Mouse (Mus musculus) embryo, embryonic 11.5 days (tissue): ENCODE data around the gene Nop9.

ENCODE experiments used
- DNase-seq: peaks from one replicate; pipeline ENCODE4 v3.0.0-alpha.2; 2012; ENCODE audit warnings: low read depth, low spot score

Nop9 gene

GRCm38 (mm10) chr14:55769087-55769703 lies 23.7 kb downstream of the Nop9 start:
- DNase-seq: no peak

DNA sequence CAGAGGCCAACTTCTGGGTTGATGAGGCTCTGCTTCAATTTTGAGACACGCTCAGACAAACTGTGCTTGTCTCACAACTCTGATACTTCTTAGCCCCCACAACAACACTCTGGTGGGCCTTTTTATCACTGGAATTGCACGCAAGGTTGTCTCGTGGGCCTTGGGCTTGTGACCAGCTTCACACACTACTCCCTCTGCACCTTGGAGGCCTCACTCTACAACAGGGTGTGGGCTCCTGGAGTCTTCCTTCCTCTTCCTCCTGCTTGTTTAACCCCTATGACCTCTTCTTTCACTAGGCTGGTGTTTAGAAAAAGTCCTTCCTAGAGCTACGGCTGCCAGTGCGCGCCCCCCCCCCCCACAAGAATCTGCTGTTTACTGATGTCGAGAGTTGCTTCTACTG lies 31.2 kb downstream of the Nop9 start:
- no peak for DNase-seq

DNA sequence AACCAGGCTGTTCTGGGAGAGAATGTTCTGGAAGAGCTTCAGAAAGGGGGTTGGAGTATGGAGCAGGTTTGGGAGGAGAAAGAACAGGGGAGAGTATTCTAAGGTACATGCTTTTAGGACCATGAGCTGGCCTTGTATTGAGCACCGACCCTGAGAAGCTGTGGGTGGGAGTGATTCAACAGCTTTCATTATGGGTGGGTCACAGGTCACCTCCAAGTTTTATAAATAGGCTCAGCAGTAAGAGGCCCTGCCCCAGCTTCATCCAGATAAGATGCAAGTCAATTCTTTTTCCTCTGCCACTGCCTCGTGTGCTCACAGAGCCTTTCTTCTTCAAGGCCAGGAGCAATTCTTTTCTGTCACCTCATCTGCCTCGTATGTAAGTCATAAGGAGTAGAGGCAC lies 31.7 kb downstream of the Nop9 start:
- no peak for DNase-seq

DNA sequence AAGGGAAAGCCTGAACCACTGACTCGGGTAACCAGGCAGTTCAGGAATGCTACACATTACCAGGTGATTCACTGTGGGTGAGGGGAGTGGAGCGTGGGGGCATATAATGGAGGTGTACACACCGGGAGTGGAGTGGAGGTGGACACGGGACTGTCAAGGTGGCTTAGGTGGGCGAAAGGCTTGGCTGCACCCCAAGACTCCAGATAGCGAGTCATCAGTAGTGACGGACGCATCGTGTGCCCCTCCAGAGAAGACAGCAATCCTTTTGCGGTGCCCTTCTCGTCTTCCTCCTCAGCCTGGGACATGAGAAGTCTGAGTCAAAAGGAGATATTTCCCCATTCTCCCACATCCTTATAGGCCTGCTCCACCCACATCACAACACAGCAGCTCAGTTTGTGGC lies 32.3 kb downstream of the Nop9 start:
- no peak for DNase-seq

DNA sequence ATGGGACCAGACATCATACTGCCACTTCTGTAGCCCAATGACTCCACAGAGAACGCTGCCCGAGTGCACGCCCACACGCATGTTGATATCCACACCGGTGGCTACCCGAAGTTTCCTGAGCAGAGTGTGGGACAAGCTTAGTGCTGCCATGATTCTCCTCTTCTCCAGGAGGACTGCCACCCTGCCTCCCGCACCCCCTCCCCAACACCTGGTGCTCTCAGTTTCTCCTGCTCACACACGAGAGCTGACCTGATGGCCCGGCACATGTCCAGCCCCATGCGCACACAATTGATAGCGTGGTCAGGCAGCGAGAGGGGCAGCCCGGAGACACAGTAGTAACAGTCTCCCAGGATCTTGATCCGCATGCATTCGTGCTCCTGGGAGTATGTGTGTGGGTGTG lies 33.2 kb downstream of the Nop9 start:
- DNase-seq: no peak

DNA sequence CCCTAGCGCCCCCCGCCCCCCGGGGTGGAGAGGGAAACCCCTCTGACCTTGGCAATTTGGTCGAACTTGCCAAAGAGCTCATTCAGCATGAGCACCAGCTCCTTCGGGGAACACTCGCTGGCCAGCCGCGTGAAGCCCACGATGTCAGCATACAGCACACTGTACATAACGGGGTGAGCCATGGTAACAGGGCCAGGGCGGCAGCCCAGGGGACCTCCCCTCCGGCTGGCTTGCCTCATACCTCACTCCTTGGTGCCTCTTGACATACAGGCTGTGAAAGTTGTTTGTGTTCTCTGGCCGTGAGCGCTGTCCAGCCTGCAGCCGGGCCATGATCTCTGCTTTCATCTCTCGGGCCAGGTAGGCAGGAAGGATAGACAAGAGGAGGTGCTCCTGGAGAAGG lies 34.2 kb downstream of the Nop9 start:
- DNase-seq: no peak

DNA sequence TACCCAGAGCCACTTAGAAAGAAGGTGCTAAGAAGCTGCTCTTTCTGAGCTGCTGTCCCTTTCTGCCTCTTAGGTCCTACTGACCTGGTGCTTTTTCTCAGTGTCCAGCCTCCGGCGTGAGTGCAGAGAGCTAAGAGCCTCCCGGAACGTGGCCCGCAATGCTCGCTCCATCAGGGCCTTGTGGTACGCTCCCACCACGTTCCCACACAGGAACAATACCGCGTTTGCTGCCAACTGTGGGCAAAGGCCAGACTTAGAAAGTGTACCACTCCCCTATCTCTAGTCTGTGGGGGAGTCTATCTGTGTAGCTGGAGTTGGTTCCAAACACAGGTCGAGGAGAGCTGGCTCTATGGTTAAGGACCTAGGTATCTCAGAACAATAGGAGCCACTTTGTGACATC lies 35.2 kb downstream of the Nop9 start:
- no peak for DNase-seq

DNA sequence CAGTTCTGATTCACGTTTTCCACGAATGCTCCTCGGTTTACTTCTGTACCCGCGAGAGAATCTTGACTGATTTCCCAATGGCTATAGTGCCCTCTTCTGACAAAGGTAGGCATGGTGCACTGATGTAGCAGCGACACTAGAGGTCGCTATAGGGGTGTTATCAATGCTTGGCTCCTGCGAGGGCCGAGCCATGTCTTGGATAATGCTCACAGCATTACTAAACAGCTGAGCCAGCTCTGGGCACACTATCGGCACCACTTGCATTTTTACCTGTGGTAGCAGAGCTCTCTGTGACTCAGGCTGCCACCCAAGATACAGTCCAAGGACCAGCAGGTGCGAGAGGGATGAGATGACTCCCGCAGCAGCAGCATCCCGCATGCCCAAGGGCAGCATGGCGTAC lies 35.8 kb downstream of the Nop9 start:
- peak; percentile 69 for DNase-seq

GRCm38 (mm10) chr14:55782361-55782960 lies 37.0 kb downstream of the Nop9 start:
- DNase-seq: no peak

DNA sequence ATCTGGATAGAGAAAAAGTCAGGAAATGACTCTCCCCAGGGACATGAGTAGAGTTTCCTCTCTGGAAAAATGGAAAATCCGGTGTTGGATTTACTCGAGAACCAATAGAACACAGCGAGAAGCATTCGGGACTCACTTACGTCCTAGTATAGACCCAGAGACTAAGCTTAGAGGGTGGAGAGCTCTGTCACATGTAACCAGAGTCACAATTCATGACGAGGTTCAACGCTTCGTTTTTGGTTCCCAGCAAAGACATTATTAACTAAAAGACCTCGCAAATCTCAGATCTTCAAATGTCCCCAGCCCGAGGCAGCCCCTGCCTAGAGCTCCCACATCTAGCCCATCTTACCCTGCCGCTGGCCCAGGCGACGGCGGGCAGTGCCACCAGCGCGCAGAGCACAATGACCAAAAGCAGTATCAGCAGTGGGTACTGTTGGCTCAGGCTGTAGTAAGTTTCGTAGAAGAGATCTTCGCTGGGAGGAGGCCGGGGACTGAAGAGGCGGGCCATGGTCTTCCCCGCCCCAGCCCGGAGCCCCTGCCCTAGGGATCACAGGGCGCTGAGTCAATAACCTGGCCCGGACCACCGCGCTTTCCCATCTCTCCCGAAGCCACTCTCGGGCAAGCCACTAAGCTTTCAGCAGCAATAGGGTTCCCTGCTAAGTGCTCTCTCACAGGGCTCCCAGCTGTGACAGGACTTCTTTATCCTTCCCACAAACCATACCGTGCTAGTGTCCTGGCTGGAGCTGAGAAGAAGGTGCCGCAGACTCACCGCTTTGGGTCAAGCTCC lies 37.9 kb downstream of the Nop9 start:
- no peak for DNase-seq

- no peak for DNase-seq
Measured at GRCm38 (mm10) chr14:55783958-55784235, 38.4 kb downstream of the Nop9 start, which contains the start of gene Adcy4. Gene Adcy4 (minus strand): TSS chr14:55784095.

- DNase-seq: no peak
Measured at GRCm38 (mm10) chr14:55785195-55785594, 39.7 kb downstream of the Nop9 start.

DNA sequence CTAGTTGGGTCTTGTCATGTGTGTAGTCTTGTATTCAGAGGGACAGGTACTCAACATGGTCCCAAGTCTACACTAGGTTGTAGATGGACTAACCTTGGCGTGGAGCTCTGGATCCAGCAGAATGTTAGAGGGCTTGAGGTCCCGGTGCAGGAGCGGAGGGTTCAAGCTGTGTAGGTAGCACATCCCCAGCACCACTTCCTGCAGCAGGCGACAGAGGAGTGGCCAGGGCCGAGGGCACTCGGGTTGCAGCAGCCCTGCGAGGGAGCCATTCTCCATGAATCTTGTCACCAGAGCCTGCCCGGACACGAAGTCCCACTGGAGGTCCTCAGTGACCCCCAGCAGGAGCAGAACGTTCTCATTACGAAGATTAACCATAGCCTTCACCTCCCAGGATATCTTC lies 42.2 kb downstream of the Nop9 start:
- no peak for DNase-seq

DNA sequence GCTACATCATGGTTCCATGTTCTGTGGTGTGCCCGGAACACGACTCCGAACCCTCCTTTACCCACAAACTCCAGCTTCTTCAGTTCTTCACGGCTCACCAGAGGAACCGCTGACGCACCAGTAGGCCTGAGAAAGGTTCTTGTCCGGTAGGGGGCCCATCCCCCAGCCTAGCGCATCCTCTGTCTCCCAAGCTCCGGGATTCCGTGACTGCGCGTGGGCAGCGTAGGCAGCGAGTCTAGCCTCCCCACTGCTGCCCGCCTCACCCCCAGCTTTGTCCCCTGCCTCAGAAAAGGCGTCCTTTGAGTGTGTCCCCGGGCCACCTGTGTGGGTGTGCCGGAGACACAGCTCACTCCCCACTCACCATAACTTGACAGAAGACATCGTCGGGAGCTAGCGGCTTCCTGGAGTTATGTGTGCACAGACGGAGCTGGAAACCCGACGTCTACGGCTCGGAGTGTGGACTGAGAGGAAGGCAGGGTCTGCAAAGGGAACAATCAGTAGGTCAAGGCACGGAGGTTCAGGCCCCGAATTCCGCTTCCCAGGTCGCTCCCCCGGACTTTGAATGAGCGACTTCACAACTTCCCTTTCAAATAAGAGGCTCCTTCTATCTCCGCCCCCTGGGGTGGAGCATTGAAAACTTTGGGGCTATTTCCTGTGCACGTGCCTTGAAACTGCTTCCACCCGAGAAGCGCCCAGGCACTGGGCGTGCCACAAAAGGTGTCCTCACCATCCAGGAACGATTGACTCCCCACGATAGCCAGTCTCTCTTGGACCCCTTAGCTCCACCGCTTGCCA lies 43.0 kb downstream of the Nop9 start, which contains the start of gene Ripk3:
Gene Ripk3, minus strand, starts transcription at position 610 of the 795 bp plus-strand sequence.
- no peak for DNase-seq

GRCm38 (mm10) chr14:55793461-55793860 lies 48.0 kb downstream of the Nop9 start:
- no peak for DNase-seq

DNA sequence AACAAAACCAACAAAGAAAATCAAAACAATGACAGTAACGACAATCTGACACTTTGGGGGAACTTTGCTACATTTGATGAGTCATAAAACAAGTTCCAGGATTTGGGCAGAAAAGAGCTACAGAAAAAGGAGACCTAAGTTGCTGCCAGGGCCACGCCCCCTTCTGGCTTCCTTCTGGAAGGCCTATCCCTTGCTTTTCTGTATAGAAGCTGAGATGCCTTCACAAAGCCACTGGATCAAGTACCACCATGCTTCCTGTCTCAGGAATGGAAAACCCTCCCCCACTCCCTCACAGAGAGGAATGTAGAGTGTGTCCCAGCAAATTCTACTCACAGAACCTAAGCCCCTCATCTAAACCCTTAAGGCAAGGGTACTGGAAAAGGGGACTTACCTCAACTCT lies 48.5 kb downstream of the Nop9 start:
- DNase-seq: no peak

- DNase-seq: no peak
Measured at GRCm38 (mm10) chr14:55795380-55796163, 50.1 kb downstream of the Nop9 start.
